Mouse (Mus musculus) forebrain, embryonic 14.5 days (tissue): ENCODE measurements at regions not wholly inside any gene's neighbourhood (a gene's known extent, or its start where the extent isn't known, plus 50 kb on each side); places are given as distances from the start of the nearest gene placed in this dataset.
A peak's percentile ranks its signal among the peaks of the same experiment; 100 is the strongest.

ENCODE experiments used
- ATAC-seq: fragments of 200-750 bp; cut with Nextera tagmentation; 2 replicates; pipeline ENCODE4 v1.8.0; 2017; ENCODE audit warnings: mild to moderate bottlenecking, moderate library complexity
- DNase-seq: peaks from one replicate; pipeline ENCODE4 v3.0.0-alpha.2; 2015; ENCODE audit warnings: low spot score
- H3K27ac ChIP-seq: fragments of 300-500 bp; sonication (generic); 2 replicates; pipeline ENCODE4 v1.5.1; 2014; ENCODE audit warnings: low read depth, mild to moderate bottlenecking, control low read depth, low read length, moderate library complexity
- H3K27me3 ChIP-seq: fragments of 300-500 bp; sonication (generic); replicated peaks from 2 replicates; pipeline ENCODE4 v1.6.1; 2014; ENCODE audit warnings: low read length, control low read depth, mixed read lengths; ENCODE audit not compliant: control insufficient read depth, insufficient read depth
- H3K36me3 ChIP-seq: fragments of 300-500 bp; sonication (generic); 2 replicates; pipeline ENCODE4 v1.6.1; 2014; ENCODE audit warnings: low read length, control low read depth; ENCODE audit not compliant: control insufficient read depth, insufficient read depth
- H3K4me1 ChIP-seq: fragments of 300-500 bp; sonication (generic); 2 replicates; pipeline ENCODE4 v1.6.1; 2014; ENCODE audit warnings: antibody characterized with exemption, low read length, control low read depth; ENCODE audit not compliant: control insufficient read depth, insufficient read depth
- H3K4me2 ChIP-seq: fragments of 300-500 bp; sonication (generic); 2 replicates; pipeline ENCODE4 v1.6.1; 2014; ENCODE audit warnings: mild to moderate bottlenecking, control low read depth, low read length
- H3K4me3 ChIP-seq: fragments of 300-500 bp; sonication (generic); 2 replicates; pipeline ENCODE4 v1.5.1; 2014; ENCODE audit warnings: low read depth, low read length, control low read depth
- H3K9ac ChIP-seq: fragments of 300-500 bp; sonication (generic); 2 replicates; pipeline ENCODE4 v1.6.1; 2014; ENCODE audit warnings: mild to moderate bottlenecking, low read length, control low read depth, moderate library complexity
- H3K9me3 ChIP-seq: fragments of 300-500 bp; sonication (generic); replicated peaks from 2 replicates; pipeline ENCODE4 v1.6.1; 2016; ENCODE audit warnings: low read length, control low read depth, mixed read lengths; ENCODE audit not compliant: control insufficient read depth
- WGBS: fragments of 180-500 bp; shearing (Covaris S2); extraction: QIAGEN DNeasy Blood & Tissue Kit; methylation state at CpG from one replicate; pipeline ENCODE4 v1.1.7; 2014; 5-methylcytosine and 5-hydroxymethylcytosine counted together

- Histone ChIP-seq H3K4me1 (no peaks in the 10 kb centered on the region), H3K27me3 (no peaks in the 10 kb centered on the region), H3K4me3 (no peak overlapping the region), H3K4me2 (no peak overlapping the region), H3K9ac (no peak overlapping the region), H3K27ac (no peak overlapping the region), H3K9me3 (no peaks in the 10 kb centered on the region), H3K36me3 (no peaks in the 10 kb centered on the region)
- DNase-seq (no peak), ATAC-seq (no peak)
- WGBS, result 96% methylated on average over 7 of the region's 7 CpGs
Observed at GRCm38 (mm10) chr17:87867611-87868010, 53.2 kb upstream of the Rpl36-ps4 start.

GRCm38 (mm10) chr17:87866719-87867318, 54.0 kb upstream of the Rpl36-ps4 start:
- no peak overlapping the region for H3K9ac ChIP-seq
- no peak overlapping the region for H3K4me2 ChIP-seq
- no peak for DNase-seq
- H3K4me3 ChIP-seq, result no peak overlapping the region
- ATAC-seq, result no peak
- H3K27ac ChIP-seq, result no peak overlapping the region
- no peaks in the 10 kb centered on the region for H3K9me3 ChIP-seq
- H3K4me1 ChIP-seq, result no peaks in the 10 kb centered on the region
- no peaks in the 10 kb centered on the region for H3K27me3 ChIP-seq
- WGBS, result 89% methylated on average over 15 of the region's 15 CpGs
- H3K36me3 ChIP-seq, result no peaks in the 10 kb centered on the region

GRCm38 (mm10) chr17:87866165-87866564, 54.6 kb upstream of the Rpl36-ps4 start:
- DNase-seq (no peak), ATAC-seq (no peak)
- no peak overlapping the region for H3K4me2 ChIP-seq
- no peaks in the 10 kb centered on the region for H3K27me3 ChIP-seq
- no peaks in the 10 kb centered on the region for H3K36me3 ChIP-seq
- no peaks in the 10 kb centered on the region for H3K4me1 ChIP-seq
- H3K27ac ChIP-seq, result no peak overlapping the region
- 72% methylated on average over 10 of the region's 10 CpGs for whole genome bisulfite sequencing
- no peak overlapping the region for H3K4me3 ChIP-seq
- H3K9ac ChIP-seq, result no peak overlapping the region
- H3K9me3 ChIP-seq, result no peaks in the 10 kb centered on the region

GRCm38 (mm10) chr17:87865439-87865838, 55.3 kb upstream of the Rpl36-ps4 start:
- Histone ChIP-seq H3K4me3 (no peak overlapping the region), H3K9ac (no peak overlapping the region), H3K9me3 (no peaks in the 10 kb centered on the region), H3K36me3 (no peaks in the 10 kb centered on the region), H3K4me2 (no peak overlapping the region), H3K27ac (no peak overlapping the region), H3K27me3 (no peaks in the 10 kb centered on the region), H3K4me1 (no peaks in the 10 kb centered on the region)
- no peak for DNase-seq
- ATAC-seq, result no peak
- WGBS, result 86% methylated on average over 8 of the region's 8 CpGs

GRCm38 (mm10) chr17:87864842-87865241, 55.9 kb upstream of the Rpl36-ps4 start:
- no peak overlapping the region for H3K4me3 ChIP-seq
- no peaks in the 10 kb centered on the region for H3K36me3 ChIP-seq
- H3K27ac ChIP-seq, result no peak overlapping the region
- DNase-seq (no peak), ATAC-seq (no peak)
- 93% methylated on average over 5 of the region's 5 CpGs for WGBS
- no peak overlapping the region for H3K4me2 ChIP-seq
- no peaks in the 10 kb centered on the region for H3K27me3 ChIP-seq
- H3K4me1 ChIP-seq, result no peaks in the 10 kb centered on the region
- no peaks in the 10 kb centered on the region for H3K9me3 ChIP-seq
- H3K9ac ChIP-seq, result no peak overlapping the region

GRCm38 (mm10) chr17:87861587-87861986, 59.2 kb upstream of the Rpl36-ps4 start:
- H3K27ac ChIP-seq, result no peak overlapping the region
- H3K9ac ChIP-seq, result no peak overlapping the region
- no peaks in the 10 kb centered on the region for H3K27me3 ChIP-seq
- no peak overlapping the region for H3K4me3 ChIP-seq
- no peaks in the 10 kb centered on the region for H3K9me3 ChIP-seq
- WGBS, result 78% methylated on average over 5 of the region's 5 CpGs
- no peak for DNase-seq
- H3K36me3 ChIP-seq, result no peaks in the 10 kb centered on the region
- ATAC-seq, result no peak
- H3K4me1 ChIP-seq, result no peaks in the 10 kb centered on the region
- no peak overlapping the region for H3K4me2 ChIP-seq

GRCm38 (mm10) chr17:87851456-87851855, 53.7 kb upstream of the Kcnk12 start:
- Histone ChIP-seq H3K36me3 (no peaks in the 10 kb centered on the region), H3K4me1 (no peaks in the 10 kb centered on the region), H3K27me3 (no peaks in the 10 kb centered on the region), H3K4me3 (no peak overlapping the region), H3K27ac (no peak overlapping the region), H3K9me3 (no peaks in the 10 kb centered on the region), H3K4me2 (no peak overlapping the region), H3K9ac (no peak overlapping the region)
- WGBS, result 44% methylated on average over 1 of the region's 1 CpGs
- no peak for DNase-seq
- no peak for ATAC-seq

- H3K27me3 ChIP-seq, result no peaks in the 10 kb centered on the region
- 65% methylated on average over 7 of the region's 7 CpGs for WGBS
- no peak overlapping the region for H3K4me3 ChIP-seq
- ATAC-seq (no peak), DNase-seq (peak; percentile 41)
- H3K36me3 ChIP-seq, result no peaks in the 10 kb centered on the region
- no peak overlapping the region for H3K27ac ChIP-seq
- H3K9ac ChIP-seq, result no peak overlapping the region
- no peak overlapping the region for H3K4me2 ChIP-seq
- no peaks in the 10 kb centered on the region for H3K9me3 ChIP-seq
- H3K4me1 ChIP-seq, result no peaks in the 10 kb centered on the region
Observed at GRCm38 (mm10) chr17:87849897-87850296, 52.1 kb upstream of the Kcnk12 start.

- Histone ChIP-seq H3K27ac (no peak overlapping the region), H3K36me3 (no peaks in the 10 kb centered on the region), H3K27me3 (no peaks in the 10 kb centered on the region), H3K9me3 (no peaks in the 10 kb centered on the region), H3K4me3 (no peak overlapping the region), H3K9ac (no peak overlapping the region), H3K4me1 (no peaks in the 10 kb centered on the region), H3K4me2 (no peak overlapping the region)
- WGBS, result 91% methylated on average over 6 of the region's 6 CpGs
- DNase-seq, result no peak
- ATAC-seq, result no peak
Observed at GRCm38 (mm10) chr17:87849421-87849820, 51.6 kb upstream of the Kcnk12 start.
